Mouse (Mus musculus) granulocyte monocyte progenitor cell, adult 5-6 weeks (primary cell): ENCODE results near the gene Dnmbp. TPM values are rescaled to one million over a fixed set of nuclear protein-coding genes. Genes with fewer than 3 reads are reported as not detected.

ENCODE experiments used
- ATAC-seq: replicated peaks from 2 replicates; pipeline ENCODE4 v1.8.0; 2016; ENCODE audit warnings: mild to moderate bottlenecking, moderate TSS enrichment, inconsistent platforms; ENCODE audit not compliant: poor library complexity, severe bottlenecking
- total RNA-seq, 2 experiments: library from RNA; stranded (forward) in 1 of 2; stranded (reverse) in 1 of 2; fragments of 200-712, 200-1000 nt in 1 of 2; fragments of >200 nt in 1 of 2; fragmentation: Nextera tagmentation in 1 of 2; gene quantifications; 2 replicates each; pipeline ENCODE4 v1.2.3; 2014 to 2017

Gene Dnmbp
- 10.5 and 11.9 TPM in 2 replicates for total RNA-seq (2014; fragmentation: Nextera tagmentation)
- total RNA-seq (2017): 7.4 and 8.3 TPM in 2 replicates

- ATAC-seq: peak; percentile 77
Measured at GRCm38 (mm10) chr19:43939769-43940689, at the start of gene Dnmbp. TSS of gene Dnmbp (minus strand) at chr19:43940191.

GRCm38 (mm10) chr19:43986069-43986794 lies 46.2 kb upstream of the Dnmbp start, which contains the start of gene Cpn1:
TSS of gene Cpn1 (minus strand) at chr19:43986556.
- ATAC-seq: peak; percentile 53

GRCm38 (mm10) chr19:43981992-43982391 lies 42.0 kb upstream of the Dnmbp start:
- ATAC-seq: no peak

GRCm38 (mm10) chr19:43980711-43981110 lies 40.7 kb upstream of the Dnmbp start:
- no peak for ATAC-seq

DNA sequence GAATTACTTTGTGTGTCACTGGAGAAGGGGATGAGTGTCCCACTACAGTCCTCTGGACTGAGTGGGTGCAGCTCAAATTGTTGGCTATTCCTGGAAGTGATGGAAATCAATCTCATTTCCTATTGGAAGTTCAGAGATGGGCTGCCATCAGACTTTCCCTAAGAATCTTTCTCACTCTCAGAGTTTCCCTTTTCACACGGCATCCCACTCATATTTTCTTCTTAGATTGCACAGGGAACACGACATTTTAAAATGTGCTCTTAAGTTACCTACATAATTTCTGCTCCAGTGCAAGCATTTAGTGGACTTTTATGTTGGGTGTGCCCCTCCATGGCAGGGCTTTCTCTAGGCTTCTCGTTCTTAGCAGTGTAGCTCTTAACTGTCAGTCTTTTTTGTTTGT lies 37.8 kb upstream of the Dnmbp start:
- ATAC-seq: no peak

GRCm38 (mm10) chr19:43976661-43977060 lies 36.7 kb upstream of the Dnmbp start:
- no peak for ATAC-seq

- ATAC-seq: peak; percentile 37; the same call in 1 of the 2 replicates
Measured at GRCm38 (mm10) chr19:43974221-43974620, 34.2 kb upstream of the Dnmbp start.

- ATAC-seq: no peak
Measured at GRCm38 (mm10) chr19:43973711-43974110, 33.7 kb upstream of the Dnmbp start.

DNA sequence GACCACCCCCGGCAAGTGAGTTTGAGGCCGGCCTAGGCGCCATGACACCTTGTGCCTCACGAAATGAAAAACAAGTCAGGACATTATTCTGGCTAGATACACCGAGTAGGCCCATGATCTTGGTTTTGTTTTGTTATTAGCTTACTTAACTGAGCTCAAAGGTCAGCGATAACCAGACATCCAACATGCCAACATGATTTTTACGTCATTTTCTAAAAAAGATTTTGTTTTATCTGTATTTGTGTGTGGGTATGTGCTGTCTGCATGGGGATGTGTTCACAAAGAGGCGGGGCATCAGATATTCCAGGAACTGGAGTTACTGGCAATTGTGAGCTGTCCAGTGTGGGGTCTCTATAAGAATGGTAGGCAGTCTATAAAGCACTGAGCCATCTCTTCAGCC lies 32.1 kb upstream of the Dnmbp start:
- ATAC-seq: no peak

DNA sequence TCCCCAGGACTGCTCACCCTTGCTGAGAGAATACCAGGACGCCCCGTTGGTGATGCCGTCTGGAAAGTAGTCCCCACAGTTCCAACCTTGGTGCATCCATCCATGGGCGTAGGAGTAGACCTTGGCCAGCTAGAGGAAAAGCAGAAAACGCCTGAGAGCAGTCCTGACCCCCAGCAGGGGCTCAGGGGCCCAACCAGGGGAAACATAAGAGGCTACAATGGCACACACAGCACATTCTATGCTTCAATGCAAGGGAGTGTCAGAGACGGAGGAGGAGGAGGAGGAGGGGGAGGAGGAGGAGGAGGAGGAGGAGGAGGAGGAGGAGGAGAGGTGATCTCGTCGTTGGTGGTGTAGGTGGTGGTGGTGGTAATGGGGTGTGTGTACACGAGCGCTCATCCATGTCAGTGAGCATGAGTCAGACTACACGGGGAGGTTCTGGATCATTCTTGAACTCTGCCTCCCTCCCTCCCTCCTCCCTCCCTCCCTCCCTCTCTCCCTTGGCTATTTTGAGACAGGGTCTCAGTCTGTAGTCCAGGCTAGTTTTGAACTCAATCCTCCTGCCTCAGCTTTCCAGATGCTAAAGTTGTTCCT lies 28.5 kb upstream of the Dnmbp start:
- no peak for ATAC-seq

DNA sequence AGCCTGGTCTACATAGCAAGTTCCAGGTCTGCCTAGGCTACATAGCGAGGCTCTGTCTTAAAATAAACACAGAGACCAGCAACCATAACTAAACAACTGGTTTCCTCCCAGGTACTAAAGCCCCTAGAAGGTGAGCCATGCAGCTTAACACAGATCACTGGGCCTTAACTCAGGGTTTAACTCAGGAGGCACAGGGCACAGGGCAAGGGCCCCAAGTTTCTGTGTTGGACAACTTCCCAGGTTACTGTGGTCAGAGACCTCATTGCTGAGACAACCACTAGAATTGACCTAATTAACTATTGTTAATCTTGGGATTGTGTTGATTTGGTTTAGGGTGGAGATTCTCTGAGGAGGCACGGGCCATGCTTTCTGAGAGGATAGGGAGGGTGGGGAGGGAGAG lies 26.5 kb upstream of the Dnmbp start:
- no peak for ATAC-seq

GRCm38 (mm10) chr19:43965496-43966085 lies 25.6 kb upstream of the Dnmbp start:
- peak; percentile 83 for ATAC-seq

DNA sequence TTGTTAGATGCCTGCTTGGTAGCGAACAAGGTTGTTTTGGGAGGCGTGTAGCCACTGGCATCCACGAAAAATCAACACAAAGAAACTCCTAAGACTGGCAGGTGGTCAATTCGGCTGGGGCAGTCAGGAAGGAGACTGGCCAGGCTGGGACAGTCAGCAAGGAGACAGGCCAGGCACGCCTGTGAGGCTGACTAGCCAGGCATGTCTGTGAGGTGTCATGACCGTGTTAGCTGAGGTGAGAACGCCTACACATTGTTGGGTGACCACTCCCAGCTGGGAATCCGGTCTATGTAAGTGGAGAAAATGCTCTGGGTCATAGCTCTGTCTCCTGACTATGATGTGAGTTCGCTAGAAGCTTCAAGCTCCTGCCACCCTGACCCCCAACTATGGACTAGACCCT lies 22.8 kb upstream of the Dnmbp start:
- ATAC-seq: no peak

GRCm38 (mm10) chr19:43961185-43961584 lies 21.2 kb upstream of the Dnmbp start:
- no peak for ATAC-seq

GRCm38 (mm10) chr19:43960014-43960413 lies 20.0 kb upstream of the Dnmbp start:
- ATAC-seq: no peak

DNA sequence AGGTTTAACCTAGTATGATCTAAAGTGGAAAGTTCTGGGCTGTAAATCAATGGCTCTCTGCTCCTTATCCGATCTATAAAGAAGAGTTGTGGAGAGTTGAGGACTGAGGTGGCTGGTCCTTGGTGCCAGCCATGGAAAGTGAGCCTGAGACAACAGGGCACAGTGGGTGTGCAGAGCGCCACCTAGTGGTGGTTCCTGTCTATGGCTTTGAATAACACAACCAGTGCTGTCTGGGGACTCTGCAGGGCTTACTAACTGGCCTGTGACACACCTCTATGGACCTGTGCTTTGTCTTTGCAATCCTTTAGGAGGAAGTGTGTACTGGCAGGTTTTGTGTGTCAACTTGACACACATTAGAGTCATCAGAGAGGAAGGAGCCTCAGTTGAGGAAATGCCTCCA lies 19.2 kb upstream of the Dnmbp start:
- peak; percentile 75 for ATAC-seq

- ATAC-seq: no peak
Measured at GRCm38 (mm10) chr19:43957881-43958280, 17.9 kb upstream of the Dnmbp start.

GRCm38 (mm10) chr19:43957402-43957801 lies 17.4 kb upstream of the Dnmbp start:
- ATAC-seq: no peak

DNA sequence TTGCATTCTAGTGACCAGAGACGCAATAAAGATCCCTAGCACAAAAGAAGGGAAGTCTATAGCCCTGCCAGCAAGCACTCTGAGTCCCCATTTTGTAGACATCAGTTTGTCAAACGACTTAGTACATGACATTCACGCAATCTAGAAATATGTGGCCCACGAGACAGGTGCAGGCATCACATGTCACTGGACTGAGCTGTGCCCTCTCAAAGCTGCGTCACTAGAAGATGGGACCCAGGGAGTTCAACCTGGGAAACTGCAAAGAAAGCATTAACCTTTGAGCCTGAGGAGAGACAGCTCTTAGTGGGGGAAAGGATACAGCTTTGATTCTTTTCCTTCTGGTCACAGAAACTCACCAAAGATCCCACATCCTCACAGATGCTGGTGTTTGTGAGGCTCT lies 15.3 kb upstream of the Dnmbp start:
- 0 out of 2 replicates have a peak, but pooled peaks have one; percentile 16 for ATAC-seq

GRCm38 (mm10) chr19:43954864-43955263 lies 14.9 kb upstream of the Dnmbp start:
- no peak for ATAC-seq
